Mouse (Mus musculus) cerebellum, adult 11 months (tissue): ENCODE results near the gene Olfr512.

Experiments
- DNase-seq: peaks from one replicate; pipeline ENCODE4 v3.0.0; 2022

Olfr512 gene

DNA sequence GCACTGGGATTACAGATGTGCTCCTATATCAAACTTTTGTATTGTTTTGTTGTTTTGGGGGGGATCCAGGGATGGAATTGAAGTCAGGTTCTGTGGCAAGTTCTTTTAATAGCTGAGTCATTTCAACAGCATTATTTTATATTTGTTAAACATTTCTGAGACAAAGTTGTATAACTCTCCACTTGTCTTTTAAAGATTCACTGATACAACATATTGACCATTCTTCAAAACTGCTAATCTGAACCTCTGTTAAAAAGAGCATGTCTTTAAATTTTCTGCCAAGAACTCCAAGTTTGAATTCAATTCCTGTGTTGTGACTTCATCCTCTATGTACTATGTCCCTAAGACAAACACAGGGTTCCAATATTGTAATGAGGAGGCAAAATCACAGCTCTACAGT, at the start of gene Olfr512:
Gene Olfr512 (plus strand): TSS at position 301 of the 400 bp plus-strand sequence.
- no peak for DNase-seq

- DNase-seq, result no peak
Observed at GRCm38 (mm10) chr7:108666118-108666517, 47.0 kb upstream of the Olfr512 start, which contains the start of gene Olfr510. Gene Olfr510, plus strand, starts transcription at chr7:108666418.

DNA sequence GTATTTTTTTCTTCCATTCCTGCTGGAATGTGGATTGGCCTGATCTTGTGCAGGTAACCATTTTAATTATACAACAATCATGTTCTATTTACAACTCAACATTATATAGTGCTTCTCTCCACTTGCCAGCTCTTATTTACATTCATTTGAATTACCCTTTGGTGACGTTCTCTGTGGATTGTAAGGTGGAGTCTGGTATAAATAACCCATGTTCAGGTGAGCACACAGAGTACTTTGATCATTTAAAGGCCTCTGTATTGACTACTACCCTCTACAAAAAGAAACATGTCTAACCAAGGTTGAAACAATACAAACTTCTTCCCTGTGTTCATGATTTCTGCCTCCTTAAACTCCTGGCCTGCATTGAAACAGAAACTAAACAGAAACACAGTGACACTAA, 42.1 kb upstream of the Olfr512 start:
- no peak for DNase-seq

DNA sequence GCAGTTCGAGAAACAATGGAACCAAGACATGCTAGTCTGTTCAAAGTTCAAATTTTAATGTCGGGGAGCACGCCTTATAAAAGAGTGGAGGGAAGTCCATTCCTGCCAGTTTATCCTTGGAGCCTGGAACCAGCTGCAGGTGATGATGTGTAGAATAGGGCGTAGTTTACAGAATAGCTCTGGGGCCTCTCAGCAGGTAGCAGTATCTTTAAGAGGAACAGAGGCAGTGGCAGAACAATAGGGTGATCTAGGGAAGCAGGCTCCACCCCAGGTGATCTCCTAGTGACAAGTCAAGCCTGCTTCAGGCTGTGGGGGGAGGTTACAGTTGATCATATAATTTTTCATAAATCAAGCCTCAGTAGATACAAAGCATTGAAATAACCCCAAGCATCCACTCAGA, 34.2 kb upstream of the Olfr512 start:
- DNase-seq, result no peak

DNA sequence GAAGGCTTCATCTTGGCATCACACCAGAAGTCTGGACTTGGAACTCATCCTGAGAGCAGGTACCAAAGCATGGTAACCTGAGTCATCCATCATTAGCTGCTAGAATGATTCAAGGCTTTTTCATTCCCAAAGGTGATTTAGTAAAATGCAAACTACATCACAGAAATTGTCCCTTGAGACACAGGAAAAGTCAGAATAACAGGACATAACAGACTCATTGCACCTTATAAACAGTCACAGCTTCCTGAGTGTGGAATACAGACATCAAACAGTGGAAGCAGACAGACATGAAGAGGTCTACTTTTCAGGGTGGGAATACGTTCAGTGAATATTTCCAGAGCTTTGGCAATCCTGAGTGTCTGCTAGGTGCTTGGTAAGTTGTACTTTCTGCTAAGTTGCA, 37.6 kb downstream of the Olfr512 start, which contains the start of gene Olfr513:
Gene Olfr513 (plus strand): TSS at position 301 of the 400 bp plus-strand sequence.
- DNase-seq, result no peak

DNA sequence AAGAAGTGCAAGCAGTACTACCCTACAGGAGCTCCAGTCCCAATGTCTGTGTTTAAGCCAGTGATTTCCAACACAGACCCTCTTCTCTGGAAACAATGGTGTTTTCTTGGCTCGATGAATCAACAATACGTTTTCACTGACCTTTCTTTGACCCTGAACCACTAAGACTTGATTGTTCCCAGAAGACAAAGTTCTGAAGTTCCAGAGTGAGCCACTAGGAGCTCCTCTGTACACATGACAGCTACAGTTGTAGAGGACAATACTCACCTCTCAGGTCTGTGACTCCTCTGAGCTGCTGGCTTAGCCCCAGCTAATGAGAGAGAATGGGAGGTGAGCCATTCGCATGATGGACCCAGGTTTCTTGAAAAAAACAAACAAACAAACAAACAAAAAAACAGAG, 47.3 kb downstream of the Olfr512 start:
- no peak for DNase-seq
